Mouse (Mus musculus): ENCODE measurements around the gene Asphd2. TPM values are rescaled to one million over a fixed set of nuclear protein-coding genes. Genes with fewer than 3 reads are reported as not detected.

Gene Asphd2
- polyA plus RNA-seq, 1 experiment from 2014 or later = 5.4 TPM

DNA sequence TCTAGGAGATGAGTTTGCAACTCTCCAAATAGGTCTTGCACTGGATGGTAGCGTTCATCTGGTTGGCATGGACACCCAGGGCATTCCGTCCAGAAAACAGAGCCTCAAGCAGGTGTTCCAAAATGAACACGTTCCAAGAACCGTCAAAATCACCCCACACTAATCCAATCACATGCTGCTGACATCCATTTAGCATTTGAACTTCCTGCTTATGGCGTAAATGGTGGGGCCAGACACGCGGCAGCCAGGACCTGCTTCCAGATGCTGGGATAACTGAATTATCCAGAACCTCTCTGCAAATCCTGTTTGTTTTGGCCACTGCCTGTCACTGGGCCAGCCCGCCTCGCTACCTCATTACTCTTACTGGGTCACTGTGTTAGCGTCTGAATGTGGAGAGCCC lies 4.6 kb upstream of the Asphd2 start:
- H3K4me3 ChIP-seq (ENCODE audit: low read depth, low read length) = no peak overlapping the region
- H3K4me2 ChIP-seq = no peak overlapping the region
- H3K36me3 ChIP-seq (ENCODE audit: control insufficient read depth, insufficient read depth, low read length) = no peaks in the 10 kb centered on the region
- no peak overlapping the region for H3K9ac ChIP-seq (ENCODE audit: low read depth, low read length)
- peaks cover 21% of the 10 kb centered on the region for H3K27me3 ChIP-seq (ENCODE audit: control insufficient read depth, insufficient read depth, low read length)
- ATAC-seq (replicated peaks; ENCODE audit: insufficient number of reproducible peaks, low FRiP score, low TSS enrichment) = no peak
- WGBS (ENCODE audit: insufficient replicate concordance) = 66% methylated on average over 10 of the region's 10 CpGs
- no peaks in the 10 kb centered on the region for H3K4me1 ChIP-seq (ENCODE audit: control insufficient read depth, insufficient read depth, low read length)
- no peaks in the 10 kb centered on the region for H3K9me3 ChIP-seq (replicated peaks; ENCODE audit: control insufficient read depth, low read length)
- H3K27ac ChIP-seq (ENCODE audit: low read depth, low read length) = no peak overlapping the region

DNA sequence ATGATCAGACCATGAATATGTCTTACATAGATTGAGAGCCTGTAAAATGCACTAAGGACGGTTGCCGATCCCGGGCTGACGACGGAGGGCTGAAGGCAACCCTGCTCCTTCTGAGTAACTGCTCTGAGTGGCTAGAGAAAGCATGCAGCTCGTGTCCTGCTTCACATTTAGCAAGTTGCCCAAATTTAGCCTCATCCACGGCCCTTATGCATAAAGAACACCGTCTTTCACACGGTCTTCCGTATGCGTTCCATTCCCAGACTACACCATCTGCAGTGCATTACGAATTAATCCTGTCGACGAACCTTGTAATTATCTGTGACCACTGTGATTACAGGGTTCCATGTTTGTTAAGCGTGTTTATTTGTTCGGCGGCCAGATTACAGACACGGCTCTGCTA lies 1.4 kb upstream of the Asphd2 start:
- H3K9me3 ChIP-seq (replicated peaks; ENCODE audit: control insufficient read depth, low read length) = no peaks in the 10 kb centered on the region
- H3K27ac ChIP-seq (ENCODE audit: low read depth, low read length) = no peak overlapping the region
- H3K4me3 ChIP-seq (ENCODE audit: low read depth, low read length) = no peak overlapping the region
- H3K4me2 ChIP-seq = no peak overlapping the region
- no peaks in the 10 kb centered on the region for H3K36me3 ChIP-seq (ENCODE audit: control insufficient read depth, insufficient read depth, low read length)
- no peak for ATAC-seq (replicated peaks; ENCODE audit: insufficient number of reproducible peaks, low FRiP score, low TSS enrichment)
- H3K27me3 ChIP-seq (ENCODE audit: control insufficient read depth, insufficient read depth, low read length) = peaks cover 53% of the 10 kb centered on the region
- 76% methylated on average over 18 of the region's 18 CpGs for WGBS (ENCODE audit: insufficient replicate concordance)
- H3K9ac ChIP-seq (ENCODE audit: low read depth, low read length) = no peak overlapping the region
- H3K4me1 ChIP-seq (ENCODE audit: control insufficient read depth, insufficient read depth, low read length) = no peaks in the 10 kb centered on the region

DNA sequence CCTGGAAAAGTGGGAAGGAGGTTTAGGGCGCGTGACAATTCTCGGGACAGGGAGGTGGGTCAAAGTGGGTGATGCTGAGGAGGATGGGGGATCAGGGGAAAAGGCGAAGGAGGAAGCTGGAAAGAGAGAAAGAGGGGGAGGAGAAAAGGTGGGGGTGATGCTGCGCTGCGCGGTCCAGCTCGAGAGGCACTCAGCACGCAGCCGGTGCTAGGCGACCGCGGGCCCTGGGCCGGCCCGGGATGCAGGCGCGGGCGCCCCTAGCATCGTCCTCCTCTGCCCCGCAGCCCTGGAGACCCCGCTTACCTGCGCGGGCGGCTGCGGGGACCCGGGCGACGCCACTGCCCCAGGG lies 277 bp downstream of the Asphd2 start:
- peak overlapping the region; percentile 68; the same call in 1 of the 2 replicates for H3K9ac ChIP-seq (ENCODE audit: low read depth, low read length)
- peaks cover 65% of the 10 kb centered on the region for H3K27me3 ChIP-seq (ENCODE audit: control insufficient read depth, insufficient read depth, low read length)
- H3K9me3 ChIP-seq (replicated peaks; ENCODE audit: control insufficient read depth, low read length) = no peaks in the 10 kb centered on the region
- 2% methylated on average over 16 of the region's 28 CpGs for WGBS (ENCODE audit: insufficient replicate concordance)
- H3K4me3 ChIP-seq (ENCODE audit: low read depth, low read length) = peak overlapping the region; percentile 60
- H3K27ac ChIP-seq (ENCODE audit: low read depth, low read length) = no peak overlapping the region
- peak; percentile 56 for ATAC-seq (replicated peaks; ENCODE audit: insufficient number of reproducible peaks, low FRiP score, low TSS enrichment)
- H3K4me2 ChIP-seq = peak overlapping the region; percentile 78
- no peaks in the 10 kb centered on the region for H3K36me3 ChIP-seq (ENCODE audit: control insufficient read depth, insufficient read depth, low read length)
- H3K4me1 ChIP-seq (ENCODE audit: control insufficient read depth, insufficient read depth, low read length) = no peaks in the 10 kb centered on the region

DNA sequence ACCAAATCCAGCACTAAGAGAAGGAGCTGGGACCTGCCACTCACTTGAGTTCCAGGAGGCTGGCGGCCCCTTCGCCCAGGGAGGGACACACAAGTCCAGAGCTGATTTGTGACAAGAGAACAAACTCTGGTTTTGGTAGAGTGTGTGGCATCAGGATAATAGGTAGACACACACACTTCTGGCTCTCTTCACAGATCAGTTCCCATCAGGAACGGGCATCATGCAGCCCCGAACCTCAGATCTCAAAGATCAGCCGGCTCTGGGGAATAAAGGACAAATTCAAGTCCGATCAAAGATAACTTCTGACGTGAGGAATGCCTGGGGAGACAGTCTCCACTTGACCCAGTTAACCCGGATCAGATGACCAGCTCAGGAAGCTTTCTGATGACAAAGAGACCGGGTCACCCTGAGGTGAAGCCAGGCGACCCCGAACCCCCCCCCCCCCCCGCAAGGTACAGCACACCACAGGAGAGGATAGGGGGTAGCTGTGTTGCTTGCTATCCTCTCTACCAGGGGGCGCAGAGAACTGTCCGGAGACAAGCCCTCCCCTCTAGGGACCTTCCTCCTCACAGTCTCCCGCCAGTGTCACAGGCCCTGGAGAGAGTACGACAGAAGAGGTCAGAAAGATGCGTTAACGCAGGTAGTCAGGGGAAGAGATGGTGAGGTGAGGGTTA lies 788 bp downstream of the Asphd2 start:
- Histone ChIP-seq H3K9me3 (replicated peaks; ENCODE audit: control insufficient read depth, low read length) (no peaks in the 10 kb centered on the region), H3K4me1 (ENCODE audit: control insufficient read depth, insufficient read depth, low read length) (no peaks in the 10 kb centered on the region), H3K4me3 (ENCODE audit: low read depth, low read length) (peak overlapping the region; percentile 60), H3K27me3 (ENCODE audit: control insufficient read depth, insufficient read depth, low read length) (peaks cover 69% of the 10 kb centered on the region), H3K4me2 (peak overlapping the region; percentile 78), H3K36me3 (ENCODE audit: control insufficient read depth, insufficient read depth, low read length) (no peaks in the 10 kb centered on the region), H3K27ac (ENCODE audit: low read depth, low read length) (no peak overlapping the region), H3K9ac (ENCODE audit: low read depth, low read length) (no peak overlapping the region)
- WGBS (ENCODE audit: insufficient replicate concordance) = 11% methylated on average over 18 of the region's 18 CpGs
- ATAC-seq (replicated peaks; ENCODE audit: insufficient number of reproducible peaks, low FRiP score, low TSS enrichment) = no peak

DNA sequence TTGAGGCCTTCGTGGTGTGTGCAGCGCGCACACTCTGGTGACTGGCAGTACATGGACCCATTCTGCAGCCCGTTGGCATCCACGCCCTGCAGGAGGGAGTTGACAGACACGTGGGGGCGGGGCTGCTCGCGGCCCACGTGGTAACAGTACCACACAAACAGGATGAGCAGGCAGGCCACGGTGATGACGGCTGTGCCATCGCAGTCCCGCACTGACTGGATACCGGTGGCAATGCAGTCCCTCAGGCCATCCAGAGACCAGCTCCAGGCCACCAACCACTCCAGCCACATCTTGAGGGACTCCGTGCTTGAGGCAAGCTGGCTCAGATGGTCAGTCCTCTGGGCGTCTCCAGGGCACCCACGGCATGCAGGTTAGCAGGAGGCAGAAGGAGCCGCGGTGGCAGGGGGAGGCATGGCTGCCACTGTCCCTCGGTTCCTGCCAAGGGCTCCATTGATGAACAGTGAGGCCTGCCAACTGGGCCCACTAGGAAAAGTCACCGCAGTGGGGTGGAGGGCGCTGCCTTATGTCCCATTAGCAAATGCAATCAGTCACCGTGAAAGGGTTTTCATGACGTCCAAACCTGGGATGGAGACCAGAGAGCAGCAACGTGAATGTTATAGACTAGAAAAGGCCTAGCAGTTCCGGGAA lies 2.9 kb downstream of the Asphd2 start:
- no peak overlapping the region for H3K27ac ChIP-seq (ENCODE audit: low read depth, low read length)
- no peak overlapping the region for H3K4me2 ChIP-seq
- WGBS (ENCODE audit: insufficient replicate concordance) = 59% methylated on average over 27 of the region's 27 CpGs
- no peaks in the 10 kb centered on the region for H3K4me1 ChIP-seq (ENCODE audit: control insufficient read depth, insufficient read depth, low read length)
- H3K4me3 ChIP-seq (ENCODE audit: low read depth, low read length) = no peak overlapping the region
- H3K9ac ChIP-seq (ENCODE audit: low read depth, low read length) = no peak overlapping the region
- no peaks in the 10 kb centered on the region for H3K9me3 ChIP-seq (replicated peaks; ENCODE audit: control insufficient read depth, low read length)
- no peak for ATAC-seq (replicated peaks; ENCODE audit: insufficient number of reproducible peaks, low FRiP score, low TSS enrichment)
- no peaks in the 10 kb centered on the region for H3K36me3 ChIP-seq (ENCODE audit: control insufficient read depth, insufficient read depth, low read length)
- peaks cover 71% of the 10 kb centered on the region for H3K27me3 ChIP-seq (ENCODE audit: control insufficient read depth, insufficient read depth, low read length)

DNA sequence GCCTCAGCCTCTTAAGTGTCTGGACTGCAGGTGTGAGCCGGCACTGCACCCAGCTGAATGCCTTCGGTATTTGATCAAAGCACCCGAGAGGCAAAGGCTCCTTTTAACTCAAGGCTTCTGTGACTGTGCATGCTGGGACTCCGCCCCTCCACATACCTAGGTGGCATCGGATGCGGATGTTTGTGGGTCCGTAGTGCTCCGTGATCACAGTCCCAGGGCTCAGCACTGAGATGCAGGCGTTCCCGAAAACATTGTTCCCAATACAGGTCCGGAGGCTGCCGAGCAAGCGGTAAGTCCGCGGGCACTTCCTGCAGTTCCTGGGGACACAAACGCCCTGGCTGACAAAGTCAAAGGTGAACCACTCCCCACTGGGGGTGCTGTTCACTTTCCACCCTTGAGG lies 3.7 kb downstream of the Asphd2 start:
- Histone ChIP-seq H3K4me1 (ENCODE audit: control insufficient read depth, insufficient read depth, low read length) (no peaks in the 10 kb centered on the region), H3K9ac (ENCODE audit: low read depth, low read length) (no peak overlapping the region), H3K9me3 (replicated peaks; ENCODE audit: control insufficient read depth, low read length) (no peaks in the 10 kb centered on the region), H3K4me2 (no peak overlapping the region), H3K36me3 (ENCODE audit: control insufficient read depth, insufficient read depth, low read length) (no peaks in the 10 kb centered on the region), H3K27me3 (ENCODE audit: control insufficient read depth, insufficient read depth, low read length) (peaks cover 69% of the 10 kb centered on the region), H3K4me3 (ENCODE audit: low read depth, low read length) (no peak overlapping the region), H3K27ac (ENCODE audit: low read depth, low read length) (no peak overlapping the region)
- ATAC-seq (replicated peaks; ENCODE audit: insufficient number of reproducible peaks, low FRiP score, low TSS enrichment) = no peak
- WGBS (ENCODE audit: insufficient replicate concordance) = 32% methylated on average over 16 of the region's 16 CpGs

DNA sequence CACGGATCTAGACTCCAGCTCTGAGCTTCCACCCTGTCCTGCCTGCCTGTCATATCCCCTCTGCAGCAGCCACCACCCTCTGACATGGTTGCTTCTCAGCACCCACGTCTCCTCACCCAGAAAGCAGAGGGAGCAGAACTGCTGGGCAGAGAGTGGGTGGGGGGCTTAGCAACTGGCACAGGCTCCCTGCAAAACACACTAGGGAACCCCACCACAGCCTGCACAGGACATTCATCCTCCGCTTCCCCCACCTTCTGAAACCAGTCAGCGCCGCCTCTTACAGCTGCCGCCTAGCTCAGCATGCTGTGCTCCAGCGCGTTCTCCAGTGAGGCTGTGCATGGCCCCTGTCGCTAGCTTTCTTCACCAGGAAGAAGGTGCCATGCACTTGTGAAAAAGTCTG lies 5.3 kb downstream of the Asphd2 start:
- WGBS (ENCODE audit: insufficient replicate concordance) = 75% methylated on average over 9 of the region's 9 CpGs

DNA sequence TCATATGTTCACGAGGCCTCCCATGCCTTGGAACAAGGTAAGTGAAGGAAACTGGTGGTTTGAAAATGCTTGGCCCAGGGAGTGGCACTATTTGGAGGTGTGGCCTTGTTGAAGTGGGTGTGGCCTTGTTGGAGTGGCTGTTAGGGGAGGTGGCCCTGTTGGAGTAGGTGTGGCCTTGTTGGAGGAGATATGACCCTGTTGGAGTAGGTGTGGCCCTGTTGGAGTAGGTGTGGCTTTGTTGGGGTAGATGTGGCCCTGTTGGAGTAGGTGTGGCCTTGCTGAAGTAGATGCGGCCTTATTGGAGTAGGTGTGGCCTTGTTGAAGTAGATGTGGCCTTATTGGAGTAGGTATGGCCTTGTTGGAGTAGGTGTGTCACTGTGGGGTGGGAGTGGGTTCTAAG lies 8.7 kb downstream of the Asphd2 start:
- peak; percentile 79 for ATAC-seq (replicated peaks; ENCODE audit: insufficient number of reproducible peaks, low FRiP score, low TSS enrichment)
- Histone ChIP-seq H3K9ac (ENCODE audit: low read depth, low read length) (no peak overlapping the region), H3K4me3 (ENCODE audit: low read depth, low read length) (no peak overlapping the region), H3K9me3 (replicated peaks; ENCODE audit: control insufficient read depth, low read length) (no peaks in the 10 kb centered on the region), H3K4me2 (no peak overlapping the region), H3K27ac (ENCODE audit: low read depth, low read length) (no peak overlapping the region), H3K36me3 (ENCODE audit: control insufficient read depth, insufficient read depth, low read length) (no peaks in the 10 kb centered on the region), H3K4me1 (ENCODE audit: control insufficient read depth, insufficient read depth, low read length) (0 out of 2 replicates have a peak, but pooled peaks cover 3% of the 10 kb centered on the region), H3K27me3 (ENCODE audit: control insufficient read depth, insufficient read depth, low read length) (peaks cover 19% of the 10 kb centered on the region)
- WGBS (ENCODE audit: insufficient replicate concordance) = 60% methylated on average over 2 of the region's 2 CpGs

More for the DNA sequence above, 5.3 kb downstream of the Asphd2 start:
- Histone ChIP-seq H3K4me2 (no peak overlapping the region), H3K9ac (ENCODE audit: low read depth, low read length) (no peak overlapping the region), H3K36me3 (ENCODE audit: control insufficient read depth, insufficient read depth, low read length) (no peaks in the 10 kb centered on the region), H3K4me1 (ENCODE audit: control insufficient read depth, insufficient read depth, low read length) (no peaks in the 10 kb centered on the region), H3K27ac (ENCODE audit: low read depth, low read length) (no peak overlapping the region), H3K4me3 (ENCODE audit: low read depth, low read length) (no peak overlapping the region), H3K9me3 (replicated peaks; ENCODE audit: control insufficient read depth, low read length) (no peaks in the 10 kb centered on the region), H3K27me3 (ENCODE audit: control insufficient read depth, insufficient read depth, low read length) (peaks cover 53% of the 10 kb centered on the region)
- no peak for ATAC-seq (replicated peaks; ENCODE audit: insufficient number of reproducible peaks, low FRiP score, low TSS enrichment)

Measured in heart, embryonic 11.5 days (tissue).